Mouse (Mus musculus): Measurements from ENCODE around the gene Morn5. TPM values are rescaled to one million over a fixed set of nuclear protein-coding genes. Genes with fewer than 3 reads are reported as not detected.

The Morn5 gene
- polyA plus RNA-seq, 1 experiment from 2014 or later = 3.4 TPM

DNA sequence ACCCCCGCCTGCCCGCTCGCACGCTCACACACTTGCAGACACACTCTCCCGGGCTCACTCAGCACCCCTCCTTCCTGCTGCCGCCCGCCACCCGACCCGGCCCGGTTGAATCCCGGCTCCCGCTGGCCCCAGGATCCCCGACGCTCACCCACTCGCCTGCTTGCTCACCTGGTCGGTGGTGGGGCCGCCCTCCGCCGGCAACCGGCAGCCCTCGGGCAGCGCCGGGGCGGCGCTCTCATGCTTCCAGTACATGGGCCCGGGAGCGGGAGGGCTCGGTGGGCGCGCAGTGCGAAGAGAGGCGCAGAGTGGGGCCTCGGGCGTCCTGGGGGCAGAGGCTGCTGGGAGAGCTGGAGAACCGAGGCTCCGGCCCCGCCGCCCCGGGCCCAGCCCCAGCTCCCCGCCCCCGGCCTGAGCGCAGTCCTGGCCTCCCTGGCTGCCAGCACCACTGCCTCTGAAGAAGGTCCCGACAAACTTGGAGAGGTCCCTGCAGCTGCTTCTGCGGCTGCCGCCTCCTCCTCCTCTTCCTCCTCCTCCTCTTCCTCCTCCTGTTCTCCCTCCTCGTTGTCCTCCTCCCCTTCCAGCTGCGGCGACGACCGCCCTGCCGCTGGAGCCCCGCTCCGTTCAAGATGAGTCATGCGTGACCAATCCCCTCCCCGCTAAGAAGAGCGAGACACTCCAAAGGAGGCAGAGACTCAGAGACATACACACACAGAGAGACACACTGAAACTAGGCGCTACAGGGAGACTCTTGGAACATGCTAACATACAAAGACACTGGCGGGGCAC lies 55.9 kb downstream of the Morn5 start, which contains the start of gene Lhx6:
Gene Lhx6, minus strand, starts transcription at position 453 of the 786 bp plus-strand sequence.
- ATAC-seq = peak; percentile 47

GRCm38 (mm10) chr2:36108615-36109014 lies 59.4 kb downstream of the Morn5 start:
- ATAC-seq = no peak
- peaks cover 57% of the 10 kb centered on the region for H3K27me3 ChIP-seq (replicated peaks; ENCODE audit: control insufficient read depth, insufficient read depth, low read length)

More for the DNA sequence above, 55.9 kb downstream of the Morn5 start, which contains the start of gene Lhx6:
- Histone ChIP-seq H3K27ac (ENCODE audit: low read depth, low read length) (peak within 1 kb of the TSS; percentile 91), H3K4me2 (ENCODE audit: low read length) (peak within 1 kb of the TSS; percentile 52), H3K9me3 (replicated peaks; ENCODE audit: control insufficient read depth, low read length) (no peaks in the 10 kb centered on the region), H3K27me3 (replicated peaks; ENCODE audit: control insufficient read depth, insufficient read depth, low read length) (peaks cover 79% of the 10 kb centered on the region), H3K4me1 (ENCODE audit: control insufficient read depth, insufficient read depth, low read length) (peaks cover 5% of the 10 kb centered on the region; the same call in 1 of the 2 replicates), H3K4me3 (ENCODE audit: low read depth, low read length) (peak within 1 kb of the TSS; percentile 36), H3K9ac (ENCODE audit: low read length) (peak within 1 kb of the TSS; percentile 64), H3K36me3 (ENCODE audit: control insufficient read depth, insufficient read depth, low read length) (no peaks in the 10 kb centered on the region)
- no peak for DNase-seq (ENCODE audit: low spot score)
- WGBS = under 1% methylated on average over 43 of the region's 58 CpGs

DNA sequence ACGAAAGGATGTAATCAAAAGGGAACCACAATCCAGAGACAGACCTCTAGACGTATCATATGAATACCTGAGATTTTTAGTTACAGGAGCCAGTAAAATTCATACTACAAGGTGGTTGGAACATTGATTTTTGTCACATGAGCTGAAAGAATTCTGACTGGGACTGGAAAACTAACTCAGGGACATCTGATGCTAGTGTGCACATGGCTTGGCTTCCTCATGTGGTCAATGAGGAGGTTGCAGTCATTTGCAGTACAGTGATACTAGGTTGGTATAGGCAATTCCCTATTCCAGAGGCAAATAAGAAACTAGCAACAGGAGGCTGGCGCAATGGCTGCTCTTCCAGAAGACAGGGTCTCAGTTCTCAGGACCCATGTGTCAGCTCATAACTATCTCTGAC lies 63.4 kb downstream of the Morn5 start:
- no peak for ATAC-seq
- H3K27ac ChIP-seq (ENCODE audit: low read depth, low read length) = no peak overlapping the region
- peaks cover 20% of the 10 kb centered on the region for H3K27me3 ChIP-seq (replicated peaks; ENCODE audit: control insufficient read depth, insufficient read depth, low read length)
- H3K9me3 ChIP-seq (replicated peaks; ENCODE audit: control insufficient read depth, low read length) = no peaks in the 10 kb centered on the region
- no peak for DNase-seq (ENCODE audit: low spot score)
- H3K36me3 ChIP-seq (ENCODE audit: control insufficient read depth, insufficient read depth, low read length) = peaks cover 23% of the 10 kb centered on the region
- 82% methylated on average over 3 of the region's 3 CpGs for WGBS
- no peak overlapping the region for H3K4me2 ChIP-seq (ENCODE audit: low read length)
- H3K4me1 ChIP-seq (ENCODE audit: control insufficient read depth, insufficient read depth, low read length) = no peaks in the 10 kb centered on the region
- no peak overlapping the region for H3K9ac ChIP-seq (ENCODE audit: low read length)
- no peak overlapping the region for H3K4me3 ChIP-seq (ENCODE audit: low read depth, low read length)

More at GRCm38 (mm10) chr2:36108615-36109014, 59.4 kb downstream of the Morn5 start:
- Histone ChIP-seq H3K4me1 (ENCODE audit: control insufficient read depth, insufficient read depth, low read length) (peaks cover 5% of the 10 kb centered on the region; the same call in 1 of the 2 replicates), H3K9me3 (replicated peaks; ENCODE audit: control insufficient read depth, low read length) (no peaks in the 10 kb centered on the region), H3K4me3 (ENCODE audit: low read depth, low read length) (no peak overlapping the region), H3K9ac (ENCODE audit: low read length) (no peak overlapping the region), H3K4me2 (ENCODE audit: low read length) (no peak overlapping the region), H3K27ac (ENCODE audit: low read depth, low read length) (no peak overlapping the region), H3K36me3 (ENCODE audit: control insufficient read depth, insufficient read depth, low read length) (no peaks in the 10 kb centered on the region)
- 9% methylated on average over 7 of the region's 7 CpGs for WGBS
- no peak for DNase-seq (ENCODE audit: low spot score)

GRCm38 (mm10) chr2:36126795-36127429 lies 77.7 kb downstream of the Morn5 start:
- no peak for ATAC-seq
- peaks cover 81% of the 10 kb centered on the region for H3K36me3 ChIP-seq (ENCODE audit: control insufficient read depth, insufficient read depth, low read length)

DNA sequence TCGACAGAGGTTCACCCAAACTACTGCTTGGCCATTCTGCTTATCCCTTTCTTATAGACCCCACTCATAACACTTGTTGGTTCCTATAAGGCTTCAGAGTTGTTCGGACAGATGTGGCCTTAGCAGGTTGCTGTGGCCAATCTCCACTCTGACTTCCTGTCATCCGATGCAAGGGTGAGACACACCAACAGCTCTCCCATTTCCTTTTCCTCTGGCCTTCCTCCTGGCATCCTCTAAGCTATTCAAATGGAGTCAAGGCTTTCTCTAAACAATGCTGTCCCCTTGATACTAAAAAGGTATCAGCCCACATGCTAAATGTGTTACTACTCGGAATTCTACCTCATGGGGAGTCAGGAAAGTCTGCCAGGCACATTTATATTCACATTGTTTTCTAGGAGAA lies 78.7 kb downstream of the Morn5 start:
- Histone ChIP-seq H3K27me3 (replicated peaks; ENCODE audit: control insufficient read depth, insufficient read depth, low read length) (no peaks in the 10 kb centered on the region), H3K27ac (ENCODE audit: low read depth, low read length) (no peak overlapping the region), H3K4me1 (ENCODE audit: control insufficient read depth, insufficient read depth, low read length) (no peaks in the 10 kb centered on the region), H3K4me2 (ENCODE audit: low read length) (no peak overlapping the region), H3K9me3 (replicated peaks; ENCODE audit: control insufficient read depth, low read length) (no peaks in the 10 kb centered on the region), H3K36me3 (ENCODE audit: control insufficient read depth, insufficient read depth, low read length) (peaks cover 81% of the 10 kb centered on the region), H3K9ac (ENCODE audit: low read length) (no peak overlapping the region), H3K4me3 (ENCODE audit: low read depth, low read length) (no peak overlapping the region)
- DNase-seq (ENCODE audit: low spot score) (no peak), ATAC-seq (no peak)
- 85% methylated on average over 4 of the region's 4 CpGs for WGBS

More at GRCm38 (mm10) chr2:36126795-36127429, 77.7 kb downstream of the Morn5 start:
- DNase-seq (ENCODE audit: low spot score) = no peak
- Histone ChIP-seq H3K27me3 (replicated peaks; ENCODE audit: control insufficient read depth, insufficient read depth, low read length) (no peaks in the 10 kb centered on the region), H3K9me3 (replicated peaks; ENCODE audit: control insufficient read depth, low read length) (no peaks in the 10 kb centered on the region), H3K9ac (ENCODE audit: low read length) (no peak overlapping the region), H3K27ac (ENCODE audit: low read depth, low read length) (no peak overlapping the region), H3K4me2 (ENCODE audit: low read length) (no peak overlapping the region), H3K4me3 (ENCODE audit: low read depth, low read length) (no peak overlapping the region), H3K4me1 (ENCODE audit: control insufficient read depth, insufficient read depth, low read length) (no peaks in the 10 kb centered on the region)
- WGBS = 95% methylated on average over 9 of the region's 9 CpGs

DNA sequence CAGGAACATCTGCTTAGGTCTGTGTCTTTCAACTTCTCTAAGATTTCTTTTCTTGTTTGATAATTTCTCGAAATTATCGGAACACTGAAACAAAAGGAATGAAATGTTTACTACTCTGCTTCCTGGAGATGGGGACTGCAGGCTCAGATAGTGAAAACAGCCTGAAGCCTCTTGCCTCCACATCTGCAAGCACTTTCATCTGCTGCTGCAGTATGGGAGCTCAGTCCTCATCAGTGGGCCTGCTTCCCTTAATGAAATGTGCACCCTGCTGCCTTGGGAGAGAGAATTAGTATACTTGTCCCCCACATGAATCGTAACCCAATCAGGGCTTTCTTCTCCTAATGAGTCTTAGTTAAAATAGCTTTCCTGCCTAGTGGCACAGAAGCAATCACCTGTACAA lies 79.8 kb downstream of the Morn5 start:
- no peak overlapping the region for H3K9ac ChIP-seq (ENCODE audit: low read length)
- H3K36me3 ChIP-seq (ENCODE audit: control insufficient read depth, insufficient read depth, low read length) = peaks cover 82% of the 10 kb centered on the region
- no peaks in the 10 kb centered on the region for H3K4me1 ChIP-seq (ENCODE audit: control insufficient read depth, insufficient read depth, low read length)
- 75% methylated on average over 3 of the region's 3 CpGs for WGBS
- DNase-seq (ENCODE audit: low spot score) (no peak), ATAC-seq (no peak)
- no peaks in the 10 kb centered on the region for H3K9me3 ChIP-seq (replicated peaks; ENCODE audit: control insufficient read depth, low read length)
- H3K4me3 ChIP-seq (ENCODE audit: low read depth, low read length) = no peak overlapping the region
- H3K27ac ChIP-seq (ENCODE audit: low read depth, low read length) = no peak overlapping the region
- no peaks in the 10 kb centered on the region for H3K27me3 ChIP-seq (replicated peaks; ENCODE audit: control insufficient read depth, insufficient read depth, low read length)
- H3K4me2 ChIP-seq (ENCODE audit: low read length) = no peak overlapping the region

Other genes starting within 250 kb of the Morn5 start
- 2.4 and 3.1 TPM in 2 replicates for gene Ttll11, start 69.5 kb upstream of the Morn5 start, polyA plus RNA-seq (2014; fragmentation: Nextera tagmentation; extraction: Ambion mirVana)
- 283 and 287 TPM in 2 replicates for gene Ndufa8, start 52 bp upstream of the Morn5 start, polyA plus RNA-seq (2014; fragmentation: Nextera tagmentation; extraction: Ambion mirVana)
- gene Lhx6, start 56.0 kb downstream of the Morn5 start, polyA plus RNA-seq (2014; fragmentation: Nextera tagmentation; extraction: Ambion mirVana) = 14.7 and 27.3 TPM in 2 replicates
- 37.2 and 39.9 TPM in 2 replicates for gene Mrrf, start 86.9 kb downstream of the Morn5 start, polyA plus RNA-seq (2014; fragmentation: Nextera tagmentation; extraction: Ambion mirVana)
- gene Rbm18, start 87.3 kb downstream of the Morn5 start, polyA plus RNA-seq (2014; fragmentation: Nextera tagmentation; extraction: Ambion mirVana) = 166 and 187 TPM in 2 replicates
- gene Ptgs1, start 181.0 kb downstream of the Morn5 start, polyA plus RNA-seq (2014; fragmentation: Nextera tagmentation; extraction: Ambion mirVana) = 3.7 and 3.8 TPM in 2 replicates

Data from forebrain, embryonic 14.5 days (tissue).